Mouse (Mus musculus): ENCODE data around the gene Ptprt.

Gene Ptprt

DNA sequence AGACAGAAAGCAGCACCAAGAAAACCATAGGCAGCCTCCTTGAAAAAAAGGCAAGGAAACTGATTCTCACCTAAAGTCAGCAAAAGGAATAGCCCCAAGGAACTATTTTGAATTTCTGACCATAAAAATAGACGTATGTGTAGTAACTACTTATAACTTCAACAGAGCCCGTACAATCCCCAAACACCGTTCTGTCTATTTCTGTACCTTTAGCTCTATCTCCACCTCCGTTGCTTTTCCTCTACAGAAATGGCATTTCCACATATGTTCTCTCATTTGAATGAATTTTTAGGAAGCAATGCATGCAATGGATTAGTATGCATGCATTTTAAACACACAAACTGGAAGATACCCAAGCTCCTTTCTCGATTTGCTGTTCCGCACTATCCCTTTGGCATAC lies 715.5 kb downstream of the Ptprt start:
- no peak for DNase-seq (ENCODE audit: extremely low spot score)

GRCm38 (mm10) chr2:161944689-161945088 lies 716.3 kb downstream of the Ptprt start:
- no peak for DNase-seq (ENCODE audit: extremely low spot score)

DNA sequence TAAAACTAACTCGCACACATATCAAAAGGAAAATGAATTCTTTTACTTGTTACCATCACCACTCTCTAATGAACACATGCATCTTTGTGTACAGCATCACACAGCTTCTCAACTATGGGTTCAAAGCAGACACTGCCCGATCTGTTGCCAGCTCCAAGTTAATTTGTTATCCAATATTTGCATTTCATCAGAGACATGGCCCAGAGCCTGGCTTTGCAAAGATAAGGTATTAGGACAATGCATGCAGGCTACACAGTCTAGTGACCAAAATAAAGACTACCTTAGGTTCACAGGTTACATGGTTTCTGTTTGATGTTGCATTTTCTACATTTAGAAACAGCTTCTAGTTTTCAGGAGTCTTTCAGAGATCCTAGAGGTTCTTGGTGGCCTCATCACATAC lies 719.0 kb downstream of the Ptprt start:
- no peak for DNase-seq (ENCODE audit: extremely low spot score)

GRCm38 (mm10) chr2:161907214-161907613 lies 753.7 kb downstream of the Ptprt start:
- DNase-seq (ENCODE audit: extremely low spot score), result no peak

DNA sequence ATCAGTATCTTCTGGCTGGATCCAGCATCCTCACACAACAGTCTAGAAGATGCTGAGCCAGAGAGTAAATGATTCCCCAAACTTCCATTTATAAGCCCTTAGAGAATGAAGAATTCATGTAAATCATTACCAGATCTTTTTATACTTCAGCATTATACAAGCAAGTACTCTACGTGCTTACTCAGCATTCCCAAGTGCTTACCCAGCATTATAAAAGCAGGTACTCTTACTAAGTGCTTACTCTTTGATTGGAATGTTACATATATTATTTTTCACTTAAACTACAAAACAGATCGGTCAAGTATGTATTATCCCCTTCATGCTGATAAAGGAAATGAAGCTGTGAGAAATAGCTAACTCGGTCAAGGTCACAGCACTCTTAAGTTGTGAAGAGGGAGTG lies 758.8 kb downstream of the Ptprt start:
- DNase-seq (ENCODE audit: extremely low spot score), result no peak

- DNase-seq (ENCODE audit: extremely low spot score), result no peak
Measured at GRCm38 (mm10) chr2:161884446-161884845, 776.5 kb downstream of the Ptprt start.

DNA sequence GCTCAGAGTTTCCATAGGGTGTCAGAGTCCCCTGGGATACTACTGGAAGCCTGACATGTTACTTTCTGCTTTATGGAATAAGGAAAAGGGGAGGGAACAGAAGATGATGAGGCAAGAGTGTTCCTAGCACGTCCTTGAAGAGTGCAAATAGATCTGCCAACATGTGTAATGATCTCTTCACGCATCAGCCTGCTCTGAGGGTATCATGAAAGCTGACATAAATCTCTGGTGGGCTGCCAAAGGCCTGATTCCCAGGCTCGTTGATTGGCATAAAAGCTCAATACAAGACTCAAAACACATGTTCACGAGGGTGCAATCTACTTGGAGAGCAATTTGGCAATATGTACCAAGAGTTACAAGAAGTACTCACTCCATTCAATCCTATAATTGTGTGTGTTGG lies 778.4 kb downstream of the Ptprt start:
- DNase-seq (ENCODE audit: extremely low spot score), result no peak

GRCm38 (mm10) chr2:161880941-161881340 lies 780.0 kb downstream of the Ptprt start:
- DNase-seq (ENCODE audit: extremely low spot score), result no peak

- no peak for DNase-seq (ENCODE audit: extremely low spot score)
Measured at GRCm38 (mm10) chr2:161865231-161865630, 795.7 kb downstream of the Ptprt start.

GRCm38 (mm10) chr2:161858813-161859212 lies 802.1 kb downstream of the Ptprt start:
- DNase-seq (ENCODE audit: extremely low spot score), result no peak

DNA sequence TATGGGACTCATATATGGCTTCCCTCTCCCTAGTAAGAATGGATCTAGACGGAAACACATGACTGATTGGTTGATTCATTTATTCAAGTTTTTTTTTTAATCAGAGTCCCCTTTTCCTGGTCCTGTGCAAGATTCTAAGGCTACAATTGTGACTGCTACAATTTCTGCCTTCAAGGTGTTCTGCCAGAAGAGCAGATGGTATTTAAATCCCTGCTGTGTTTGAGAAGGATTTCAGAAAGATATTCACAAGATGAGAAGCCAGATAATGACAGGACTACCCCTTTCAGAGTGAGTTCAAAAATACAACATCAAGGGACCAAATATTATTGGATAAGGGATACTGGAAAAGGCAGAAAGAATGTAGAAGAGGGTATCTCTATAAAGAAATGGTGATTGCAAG lies 802.6 kb downstream of the Ptprt start:
- no peak for DNase-seq (ENCODE audit: extremely low spot score)

DNA sequence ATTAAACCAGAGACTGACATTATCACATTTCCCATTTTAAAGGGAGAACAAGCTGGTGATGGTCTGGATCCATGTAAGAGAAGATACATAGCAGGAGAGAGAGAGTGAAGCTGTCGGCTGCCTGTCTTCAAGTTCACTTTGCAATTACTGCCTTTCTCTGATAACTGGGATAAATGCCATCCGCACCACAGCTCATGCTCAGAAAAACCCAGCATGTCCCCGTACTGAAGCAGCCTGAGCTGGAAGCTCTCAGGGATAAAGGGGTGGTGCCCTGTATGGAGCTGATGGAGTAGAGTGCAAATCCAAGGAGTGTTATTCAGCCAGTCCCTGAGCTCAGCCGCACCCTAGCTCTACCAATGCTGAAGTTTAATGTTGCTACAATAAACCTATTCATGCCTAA lies 825.9 kb downstream of the Ptprt start:
- no peak for DNase-seq (ENCODE audit: extremely low spot score)

- DNase-seq (ENCODE audit: extremely low spot score), result no peak
Measured at GRCm38 (mm10) chr2:161833846-161834245, 827.1 kb downstream of the Ptprt start.

DNA sequence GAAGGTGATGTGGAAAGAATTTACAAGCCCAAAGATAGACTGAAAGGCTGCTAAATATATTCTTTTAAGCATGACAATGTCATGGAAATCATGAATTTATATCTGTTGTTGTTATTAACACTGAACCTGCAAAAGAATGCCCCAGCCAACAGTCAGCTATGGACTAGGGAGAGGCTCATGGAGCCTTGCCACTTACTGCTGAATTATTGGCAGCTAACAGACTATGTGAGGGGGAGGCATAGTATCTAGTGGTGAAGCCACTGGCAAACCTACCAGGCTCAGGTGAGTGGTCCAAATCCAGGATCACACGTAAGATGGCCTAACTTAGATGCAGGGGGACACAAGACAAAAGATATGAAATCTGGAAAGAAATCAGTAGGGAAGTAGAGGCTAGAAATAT lies 847.6 kb downstream of the Ptprt start:
- DNase-seq (ENCODE audit: extremely low spot score), result no peak

- no peak for DNase-seq (ENCODE audit: extremely low spot score)
Measured at GRCm38 (mm10) chr2:161808086-161808801, 852.7 kb downstream of the Ptprt start.

DNA sequence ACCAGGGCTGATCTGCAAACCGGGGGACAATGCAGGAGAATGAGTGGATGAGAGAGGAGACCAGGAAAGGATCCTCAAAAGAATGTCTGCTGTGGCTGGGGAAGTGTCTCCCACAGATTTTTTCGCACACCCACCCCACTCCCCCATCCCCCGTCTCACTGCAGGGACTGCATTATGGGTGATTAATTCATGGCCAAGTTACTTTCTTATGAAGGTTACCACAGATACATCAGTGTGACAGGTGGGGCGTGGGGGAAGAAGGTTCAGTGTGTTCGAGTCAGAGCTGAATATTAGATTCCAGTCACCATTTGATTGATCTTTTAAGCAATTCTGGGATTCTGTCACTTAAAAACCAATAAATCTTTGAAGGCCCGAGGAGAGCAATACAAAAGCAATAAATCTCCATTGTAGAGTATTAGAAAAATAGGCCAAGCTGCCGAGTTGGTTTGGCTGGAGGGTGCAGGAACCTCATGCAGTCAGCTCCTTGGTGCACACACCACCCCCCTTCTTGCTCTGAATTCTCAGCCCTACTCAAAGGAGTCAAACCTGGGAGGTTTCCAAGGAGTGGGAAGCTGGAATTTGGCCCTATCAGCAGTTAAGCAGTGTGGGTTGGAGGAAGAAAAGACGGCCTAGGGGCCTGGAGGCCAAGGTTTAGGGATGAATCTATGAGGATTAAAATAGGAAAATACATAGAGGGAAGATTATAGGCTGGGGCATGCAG lies 854.5 kb downstream of the Ptprt start:
- peak; percentile 1 for DNase-seq (ENCODE audit: extremely low spot score)

DNA sequence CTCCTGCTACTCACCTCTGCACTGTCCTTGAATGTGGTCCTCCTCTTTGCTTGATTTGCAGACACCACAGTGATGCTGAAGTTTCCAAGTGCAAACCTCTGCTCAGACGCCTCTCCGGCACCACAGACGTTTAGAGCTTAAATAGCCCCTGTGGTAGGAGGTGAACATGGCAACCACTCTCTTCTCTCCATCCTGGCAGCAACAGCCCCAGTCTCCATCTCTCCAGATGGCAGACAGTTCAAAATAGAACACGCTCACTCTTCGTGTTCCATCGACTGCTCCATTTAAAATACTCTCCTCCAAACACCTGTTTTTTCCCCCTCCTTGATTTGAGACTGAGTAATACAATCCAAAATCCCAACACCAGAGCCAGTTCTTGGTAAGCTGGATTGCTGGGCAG lies 861.0 kb downstream of the Ptprt start:
- no peak for DNase-seq (ENCODE audit: extremely low spot score)

DNA sequence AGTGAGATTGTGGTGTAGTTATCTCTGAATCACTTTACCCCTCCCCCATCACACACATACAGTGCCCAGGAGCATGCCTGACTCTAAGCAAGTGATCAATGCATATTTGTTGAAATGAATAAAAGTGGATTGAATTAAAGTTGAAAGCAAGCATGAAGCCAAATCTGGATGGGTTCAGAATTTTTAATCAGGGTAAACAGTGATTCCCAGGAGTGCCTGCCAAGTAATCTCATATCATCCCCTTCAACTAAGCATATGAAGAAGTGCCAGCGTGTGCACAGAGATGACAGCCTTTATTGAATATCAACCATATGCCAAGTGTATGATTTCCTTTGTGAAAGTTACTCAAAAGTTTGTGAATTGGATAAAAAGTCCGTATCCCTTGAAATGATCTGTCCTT lies 893.4 kb downstream of the Ptprt start:
- DNase-seq (ENCODE audit: extremely low spot score), result no peak

- no peak for DNase-seq (ENCODE audit: extremely low spot score)
Measured at GRCm38 (mm10) chr2:161713024-161713423, 947.9 kb downstream of the Ptprt start.

DNA sequence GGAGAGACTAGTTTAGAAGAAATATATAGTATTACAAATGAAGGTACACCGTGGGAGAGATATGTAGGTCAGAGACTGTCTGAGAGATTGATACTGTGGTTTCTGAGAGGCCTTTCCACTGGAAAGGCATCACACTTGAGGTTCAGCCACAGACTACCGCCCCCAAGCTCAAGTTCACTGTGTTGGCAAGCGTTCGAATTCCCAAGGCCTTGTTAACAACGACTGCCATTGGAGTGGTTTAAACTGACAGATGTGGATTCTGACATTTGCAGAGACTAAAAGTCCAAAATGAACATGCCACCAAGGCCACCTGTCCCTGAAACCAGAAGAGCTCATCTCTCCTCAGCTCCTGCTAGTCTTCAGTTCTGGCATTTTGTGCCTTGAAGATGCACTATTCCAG lies 951.6 kb downstream of the Ptprt start:
- no peak for DNase-seq (ENCODE audit: extremely low spot score)

DNA sequence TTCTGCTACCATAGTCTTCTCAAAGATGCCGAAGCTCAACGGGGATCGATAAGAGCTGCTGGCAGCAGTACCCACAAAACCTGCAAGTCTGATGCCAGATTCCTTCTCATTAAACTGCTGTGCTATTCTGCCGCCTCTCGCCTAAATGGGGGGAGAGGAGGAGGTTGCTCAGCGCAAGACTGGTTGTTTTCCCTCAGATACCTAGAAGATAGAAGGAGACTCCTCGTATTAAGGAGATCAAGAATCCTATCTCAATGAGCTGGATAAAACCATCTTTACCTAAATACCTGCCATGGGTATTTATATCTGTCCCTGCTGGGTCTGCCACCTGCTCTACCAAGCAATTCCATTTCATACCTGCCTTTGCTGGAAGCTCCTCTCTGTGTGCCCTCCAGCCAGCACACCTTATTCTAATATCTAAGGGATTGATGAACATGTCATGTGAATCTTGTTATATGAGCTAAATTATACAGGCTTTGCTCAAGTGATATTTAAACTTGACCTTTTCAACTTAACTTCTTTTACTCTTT lies 954.5 kb downstream of the Ptprt start:
- DNase-seq (ENCODE audit: extremely low spot score), result no peak

GRCm38 (mm10) chr2:161704811-161705210 lies 956.1 kb downstream of the Ptprt start:
- no peak for DNase-seq (ENCODE audit: extremely low spot score)

GRCm38 (mm10) chr2:161704410-161704809 lies 956.5 kb downstream of the Ptprt start:
- no peak for DNase-seq (ENCODE audit: extremely low spot score)

All from embryo, embryonic 9.5 days (tissue).